Mouse (Mus musculus): ENCODE measurements at regions not wholly inside any gene's neighbourhood (a gene's known extent, or its start where the extent isn't known, plus 50 kb on each side); places are given as distances from the start of the nearest gene placed in this dataset.

- Histone ChIP-seq H3K36me3 (ENCODE audit: control insufficient read depth, insufficient read depth, low read length) (no peaks in the 10 kb centered on the region), H3K9ac (ENCODE audit: low read length) (no peak overlapping the region), H3K4me1 (ENCODE audit: control insufficient read depth, insufficient read depth, low read length) (peaks cover 9% of the 10 kb centered on the region), H3K9me3 (replicated peaks; ENCODE audit: control insufficient read depth, low read length) (no peaks in the 10 kb centered on the region), H3K27ac (ENCODE audit: low read depth, low read length) (no peak overlapping the region), H3K27me3 (replicated peaks; ENCODE audit: control insufficient read depth, insufficient read depth, low read length) (no peaks in the 10 kb centered on the region), H3K4me2 (ENCODE audit: low read length) (no peak overlapping the region), H3K4me3 (ENCODE audit: low read depth, low read length) (no peak overlapping the region)
- DNase-seq (ENCODE audit: low spot score): peak; percentile 53
- ATAC-seq: no peak
- WGBS: 27% methylated on average over 9 of the region's 9 CpGs
Observed at GRCm38 (mm10) chr8:12513042-12513441, 59.8 kb upstream of the Spaca7 start.

DNA sequence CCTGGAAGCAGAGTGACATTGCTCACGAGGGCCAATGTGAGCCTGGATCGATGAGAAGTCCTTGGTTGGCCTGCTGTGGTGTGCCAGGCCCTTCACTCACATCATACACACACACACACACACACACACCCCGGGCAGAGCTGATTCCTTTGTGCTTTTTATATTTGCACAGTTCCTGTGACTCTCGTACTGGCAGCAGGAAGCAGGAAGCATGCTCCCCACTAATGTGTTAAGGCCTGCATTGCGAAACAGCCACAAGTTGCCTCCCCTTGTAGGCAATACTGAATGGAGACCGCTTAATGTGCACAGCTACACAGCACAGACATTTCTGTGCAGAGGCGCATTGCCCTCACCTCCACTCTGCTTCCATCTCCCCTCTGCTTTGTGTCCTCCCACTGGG lies 58.7 kb upstream of the Spaca7 start:
- 67% methylated on average over 7 of the region's 7 CpGs for WGBS
- H3K9ac ChIP-seq (ENCODE audit: low read length): no peak overlapping the region
- no peaks in the 10 kb centered on the region for H3K27me3 ChIP-seq (replicated peaks; ENCODE audit: control insufficient read depth, insufficient read depth, low read length)
- H3K27ac ChIP-seq (ENCODE audit: low read depth, low read length): no peak overlapping the region
- no peaks in the 10 kb centered on the region for H3K36me3 ChIP-seq (ENCODE audit: control insufficient read depth, insufficient read depth, low read length)
- H3K4me3 ChIP-seq (ENCODE audit: low read depth, low read length): no peak overlapping the region
- DNase-seq (ENCODE audit: low spot score) (no peak), ATAC-seq (no peak)
- peaks cover 14% of the 10 kb centered on the region for H3K4me1 ChIP-seq (ENCODE audit: control insufficient read depth, insufficient read depth, low read length)
- no peak overlapping the region for H3K4me2 ChIP-seq (ENCODE audit: low read length)
- H3K9me3 ChIP-seq (replicated peaks; ENCODE audit: control insufficient read depth, low read length): no peaks in the 10 kb centered on the region

DNA sequence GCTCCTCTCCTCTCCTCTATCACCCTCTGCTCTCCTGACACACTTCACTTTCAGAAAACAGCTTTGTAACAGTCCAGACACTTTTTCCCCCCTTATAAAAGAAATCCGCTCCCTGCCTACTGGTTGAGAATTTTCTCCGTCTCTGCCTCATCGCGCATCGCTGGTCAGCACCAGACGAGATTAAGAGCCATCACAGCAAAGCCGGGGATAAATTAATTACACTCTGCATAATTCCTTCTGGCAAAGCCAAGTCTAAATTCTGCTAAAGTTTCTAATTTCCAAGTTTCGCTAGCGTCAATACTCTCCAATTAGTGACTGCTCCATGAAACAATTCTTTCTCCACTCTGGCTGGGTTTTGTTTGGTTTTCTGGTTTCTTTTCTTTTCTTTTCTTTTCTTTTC lies 51.2 kb upstream of the Spaca7 start:
- Histone ChIP-seq H3K9ac (ENCODE audit: low read length) (no peak overlapping the region), H3K9me3 (replicated peaks; ENCODE audit: control insufficient read depth, low read length) (no peaks in the 10 kb centered on the region; the same call in 1 of the 2 replicates), H3K4me2 (ENCODE audit: low read length) (peak overlapping the region; percentile 12; the same call in 1 of the 2 replicates), H3K4me1 (ENCODE audit: control insufficient read depth, insufficient read depth, low read length) (peaks cover 12% of the 10 kb centered on the region; the same call in 1 of the 2 replicates), H3K27me3 (replicated peaks; ENCODE audit: control insufficient read depth, insufficient read depth, low read length) (no peaks in the 10 kb centered on the region), H3K27ac (ENCODE audit: low read depth, low read length) (peak overlapping the region; percentile 27; the same call in 1 of the 2 replicates), H3K36me3 (ENCODE audit: control insufficient read depth, insufficient read depth, low read length) (no peaks in the 10 kb centered on the region), H3K4me3 (ENCODE audit: low read depth, low read length) (no peak overlapping the region)
- WGBS: 3% methylated on average over 9 of the region's 9 CpGs
- ATAC-seq (0 out of 2 replicates have a peak, but pooled peaks have one; percentile 26), DNase-seq (ENCODE audit: low spot score) (peak; percentile 55)

Data from forebrain, embryonic 14.5 days (tissue).